Mouse (Mus musculus) CH12.LX (cell line): ENCODE measurements at regions not wholly inside any gene's neighbourhood (a gene's known extent, or its start where the extent isn't known, plus 50 kb on each side); places are given as distances from the start of the nearest gene placed in this dataset.

Source experiments
- DNase-seq: peaks from one replicate; pipeline ENCODE4 v3.0.0-alpha.2; 2013; ENCODE audit errors: extremely low read depth
- H3K27ac ChIP-seq: 2 replicates; pipeline ENCODE4 v1.5.1; 2012; ENCODE audit warnings: low read depth, mild to moderate bottlenecking, control low read depth, moderate library complexity; ENCODE audit not compliant: insufficient read depth
- H3K27me3 ChIP-seq: replicated peaks from 2 replicates; pipeline ENCODE3; 2012; ENCODE audit warnings: inconsistent platforms
- H3K36me3 ChIP-seq, 2 experiments: replicated peaks in 1 of 2; 2 replicates each; pipeline versions ENCODE3 to v1.6.1; 2012; ENCODE audit warnings: inconsistent platforms in 1 of 2, low read length in 1 of 2, mild to moderate bottlenecking in 1 of 2, mixed read lengths in 1 of 2, moderate library complexity in 1 of 2; ENCODE audit not compliant: control insufficient read depth in 1 of 2, insufficient read depth in 1 of 2
- H3K4me1 ChIP-seq, 2 experiments: 2 replicates each; pipeline ENCODE4 v1.6.1; 2012; ENCODE audit warnings: inconsistent platforms in 1 of 2, moderate library complexity in 1 of 2; ENCODE audit not compliant: insufficient read depth in 2 of 2, control insufficient read depth in 1 of 2
- H3K4me2 ChIP-seq: 2 replicates; pipeline ENCODE4 v1.6.1; 2012; ENCODE audit warnings: low read depth, mild to moderate bottlenecking, control low read depth; ENCODE audit not compliant: poor library complexity, insufficient read depth, severe bottlenecking
- H3K4me3 ChIP-seq, 3 experiments: fragments of 150-350 bp in 1 of 3; sonication (generic) in 1 of 3; replicated peaks in 1 of 3; 2 replicates each; pipeline versions ENCODE3 to v1.5.1; 2011 to 2012; ENCODE audit warnings: low read depth in 2 of 3, low read length in 2 of 3, mild to moderate bottlenecking in 2 of 3, moderate library complexity in 2 of 3, control low read depth in 1 of 3, improper control_type of control experiment in 1 of 3, inconsistent platforms in 1 of 3, mixed read lengths in 1 of 3; ENCODE audit not compliant: poor library complexity in 1 of 3
- H3K79me2 ChIP-seq: replicated peaks from 2 replicates; pipeline ENCODE4 v1.6.1; 2012; ENCODE audit warnings: mild to moderate bottlenecking, moderate library complexity; ENCODE audit not compliant: control insufficient read depth, poor library complexity, insufficient read depth, severe bottlenecking; ENCODE audit errors: extremely low read depth
- H3K9ac ChIP-seq: 2 replicates; pipeline ENCODE4 v1.6.1; 2012; ENCODE audit warnings: low read depth, mild to moderate bottlenecking, control low read depth, moderate library complexity; ENCODE audit not compliant: insufficient read depth
- H3K9me3 ChIP-seq: replicated peaks from 2 replicates; pipeline ENCODE3; 2012; ENCODE audit warnings: low read length, inconsistent platforms, mixed read lengths
- BHLHE40 ChIP-seq: IDR thresholded peaks from 2 replicates; pipeline ENCODE4 v1.6.1; 2011; ENCODE audit warnings: mild to moderate bottlenecking, low read depth, low read length, improper control_type of control experiment
- CHD1 ChIP-seq: IDR thresholded peaks from 2 replicates; pipeline ENCODE4 v1.6.1; 2012; ENCODE audit warnings: low read depth, low read length, improper control_type of control experiment, inconsistent platforms
- CHD2 ChIP-seq: IDR thresholded peaks from 2 replicates; pipeline ENCODE4 v1.6.1; 2011; ENCODE audit warnings: low read length, improper control_type of control experiment
- EP300 ChIP-seq: IDR thresholded peaks from 2 replicates; pipeline ENCODE4 v1.6.1; 2011; ENCODE audit warnings: low read length, improper control_type of control experiment
- KAT2A ChIP-seq: IDR thresholded peaks from 2 replicates; pipeline ENCODE4 v1.6.1; 2012; ENCODE audit warnings: low read length, improper control_type of control experiment, inconsistent platforms; ENCODE audit not compliant: insufficient replicate concordance
- MAX ChIP-seq: IDR thresholded peaks from 2 replicates; pipeline ENCODE4 v1.6.1; 2011; ENCODE audit warnings: low read length, improper control_type of control experiment
- MAZ ChIP-seq: IDR thresholded peaks from 2 replicates; pipeline ENCODE4 v1.6.1; 2012; ENCODE audit warnings: low read depth, mild to moderate bottlenecking, inconsistent platforms, low read length, improper control_type of control experiment, moderate library complexity
- MXI1 ChIP-seq: IDR thresholded peaks from 2 replicates; pipeline ENCODE4 v1.6.1; 2011; ENCODE audit warnings: mild to moderate bottlenecking, low read depth, low read length, improper control_type of control experiment
- MYC ChIP-seq: IDR thresholded peaks from 2 replicates; pipeline ENCODE4 v1.6.1; 2011; ENCODE audit warnings: low read depth, mild to moderate bottlenecking, improper control_type of control experiment, low read length
- RAD21 ChIP-seq: IDR thresholded peaks from 2 replicates; pipeline ENCODE4 v1.6.1; 2011; ENCODE audit warnings: low read depth, mild to moderate bottlenecking, low read length, improper control_type of control experiment, moderate library complexity
- SIN3A ChIP-seq: IDR thresholded peaks from 2 replicates; pipeline ENCODE4 v1.6.1; 2012; ENCODE audit warnings: low read length, improper control_type of control experiment, inconsistent platforms
- TBP ChIP-seq: conservative IDR thresholded peaks from 2 replicates; pipeline ENCODE4 v1.6.1; 2011; ENCODE audit warnings: low read depth, low read length, improper control_type of control experiment
- UBTF ChIP-seq: IDR thresholded peaks from 2 replicates; pipeline ENCODE4 v1.6.1; 2012; ENCODE audit warnings: low read depth, mild to moderate bottlenecking, inconsistent platforms, low read length, improper control_type of control experiment, moderate library complexity
- USF1 ChIP-seq: IDR thresholded peaks from 2 replicates; pipeline ENCODE4 v1.6.1; 2014; ENCODE audit warnings: low read depth, mild to moderate bottlenecking, inconsistent platforms, low read length, improper control_type of control experiment
- USF2 ChIP-seq: conservative IDR thresholded peaks from 2 replicates; pipeline ENCODE4 v1.6.1; 2011; ENCODE audit warnings: low read depth, low read length, improper control_type of control experiment
- ZKSCAN1 ChIP-seq: IDR thresholded peaks from 2 replicates; pipeline ENCODE4 v1.6.1; 2012; ENCODE audit warnings: low read depth, inconsistent platforms, low read length, improper control_type of control experiment, borderline replicate concordance
- ZMIZ1 ChIP-seq: IDR thresholded peaks from 2 replicates; pipeline ENCODE4 v1.6.1; 2012; ENCODE audit warnings: low read depth, mild to moderate bottlenecking, inconsistent platforms, low read length, improper control_type of control experiment
- dilution Hi-C: fragments of 300-500 bp; cut with MboI; formaldehyde crosslinking; loops from 2 replicates; pipeline ENCODE4 v1.14.3; 2020; ENCODE audit warnings: low sequenced_read_pairs; ENCODE audit not compliant: extremely low pct_unique_long_range_greater_than_20kb, extremely low pct_ligation_motif_present
- in situ Hi-C: fragments of 300-500 bp; cut with MboI; formaldehyde crosslinking; loops from 3 replicates; pipeline ENCODE4 v1.14.3; 2019; ENCODE audit warnings: low sequenced_read_pairs, low pct_ligation_motif_present, low pct_unique_long_range_greater_than_20kb, mixed read lengths

DNA sequence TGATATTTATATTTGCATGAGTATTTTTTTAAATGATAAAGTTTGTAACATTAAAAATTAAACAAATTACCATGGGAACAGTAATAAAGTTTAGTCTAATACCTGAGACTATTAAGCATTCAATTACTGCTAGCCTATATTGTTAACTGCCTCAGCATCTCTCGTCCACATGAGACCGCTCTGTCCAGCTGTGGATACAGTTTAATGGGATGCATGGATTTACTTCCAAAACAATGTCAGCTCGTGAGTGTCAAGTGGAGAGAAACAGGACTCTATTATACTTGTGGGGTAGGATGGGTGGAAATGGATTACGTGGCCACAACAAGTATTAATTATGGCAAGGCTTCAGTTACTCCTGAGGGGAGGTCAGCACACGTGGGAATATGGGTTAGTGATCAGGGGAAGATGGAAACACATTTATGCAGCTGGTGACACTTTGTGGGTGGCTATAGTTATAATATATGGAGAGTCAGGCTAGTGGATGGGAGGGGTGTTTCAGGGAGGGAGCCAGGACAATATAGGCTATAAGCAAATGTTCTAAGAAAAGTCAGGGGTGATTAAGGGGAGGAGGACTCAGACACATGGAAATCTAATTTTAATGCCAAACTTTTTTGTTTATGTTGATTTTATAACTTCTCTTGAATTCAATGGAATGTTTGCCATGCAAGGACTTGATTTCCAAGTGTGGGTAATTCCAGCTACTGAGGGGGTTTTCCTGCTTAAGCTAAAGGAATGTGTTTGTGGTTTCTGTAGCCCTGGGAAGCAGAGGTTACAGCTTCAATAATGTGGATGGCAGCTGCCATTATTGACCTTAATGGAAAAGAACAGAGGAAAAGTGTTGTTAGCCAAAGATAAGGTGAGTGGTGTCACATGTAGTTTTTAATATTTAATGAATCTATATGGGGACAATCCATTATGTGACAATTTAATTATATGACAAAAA is 384.0 kb upstream of the Robo2 start:
- no peak overlapping the region for H3K4me2 ChIP-seq
- no peaks in the 10 kb centered on the region for H3K4me1 ChIP-seq
- no peaks in the 10 kb centered on the region for H3K36me3 ChIP-seq
- no peaks in the 10 kb centered on the region for H3K27me3 ChIP-seq
- no peaks in the 10 kb centered on the region for H3K79me2 ChIP-seq
- no peak for TF ChIP-seq USF1
- TF ChIP-seq RAD21 = no peak
- no peak for TF ChIP-seq SIN3A
- no peak for TF ChIP-seq USF2
- H3K27ac ChIP-seq = no peak overlapping the region
- dilution Hi-C loops (no loop called here), in situ Hi-C loops (no loop called here)
- peaks cover 44% of the 10 kb centered on the region for H3K9me3 ChIP-seq
- no peak overlapping the region for H3K4me3 ChIP-seq
- H3K9ac ChIP-seq = no peak overlapping the region
- DNase-seq = no peak

DNA sequence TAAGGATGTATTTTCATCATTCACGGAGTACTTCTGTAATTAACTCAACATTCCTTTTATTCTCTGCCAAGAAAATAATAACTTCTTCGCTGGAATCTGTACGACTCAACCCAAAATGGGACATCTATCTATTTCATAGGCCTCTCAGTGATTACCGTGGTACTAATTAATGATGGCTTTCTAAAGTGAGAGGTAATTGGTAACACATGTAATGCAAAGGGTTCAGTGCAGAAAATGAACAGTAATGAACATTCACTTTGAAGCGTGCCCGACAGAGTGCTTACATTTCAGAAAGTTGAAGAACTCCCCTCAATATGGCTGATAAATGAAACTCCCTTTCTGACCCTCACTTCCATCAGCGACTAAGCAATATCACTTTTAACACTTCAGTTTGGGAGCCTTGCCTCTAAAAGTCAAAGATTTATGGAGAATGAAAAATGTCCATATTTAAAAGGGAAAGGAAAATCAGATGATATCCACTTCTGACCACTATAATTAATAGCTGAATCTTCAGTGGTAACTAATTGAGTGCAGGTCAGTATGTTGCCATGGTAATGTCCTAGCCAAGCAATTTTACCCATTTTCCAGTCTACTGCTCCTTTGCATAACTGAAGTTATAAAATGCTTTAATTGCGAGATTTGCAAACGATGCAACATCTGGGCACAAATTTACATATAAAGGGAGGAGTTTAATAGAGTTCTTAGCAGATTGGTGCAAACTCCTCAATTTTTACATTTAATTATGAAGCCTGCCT is 373.9 kb upstream of the Robo2 start:
- Histone ChIP-seq H3K79me2 (no peaks in the 10 kb centered on the region), H3K27me3 (no peaks in the 10 kb centered on the region), H3K9me3 (peaks cover 44% of the 10 kb centered on the region), H3K36me3 (no peaks in the 10 kb centered on the region), H3K4me3 (no peak overlapping the region), H3K4me1 (no peaks in the 10 kb centered on the region), H3K27ac (no peak overlapping the region), H3K4me2 (no peak overlapping the region), H3K9ac (no peak overlapping the region)
- dilution Hi-C loops = no loop called here
- DNase-seq = no peak
- in situ Hi-C loops = no loop called here
- TF ChIP-seq TBP (no peak), MAZ (no peak), USF1 (no peak), ZKSCAN1 (no peak)

- dilution Hi-C loops = no loop called here
- TF ChIP-seq USF1 = no peak
- no peak for TF ChIP-seq CHD1
- TF ChIP-seq RAD21 = no peak
- TF ChIP-seq BHLHE40 = no peak
- TF ChIP-seq KAT2A = no peak
- TF ChIP-seq UBTF = no peak
- TF ChIP-seq ZMIZ1 = no peak
- TF ChIP-seq MYC = no peak
- no peak for TF ChIP-seq MAX
- TF ChIP-seq MXI1 = no peak
- TF ChIP-seq EP300 = no peak
- TF ChIP-seq CHD2 = no peak
- DNase-seq = no peak
- no peaks in the 10 kb centered on the region for H3K27me3 ChIP-seq
- peaks cover 25% of the 10 kb centered on the region for H3K9me3 ChIP-seq
- H3K4me1 ChIP-seq = no peaks in the 10 kb centered on the region
- no peak overlapping the region for H3K4me3 ChIP-seq
- in situ Hi-C loops = no loop called here
- no peaks in the 10 kb centered on the region for H3K79me2 ChIP-seq
- H3K36me3 ChIP-seq = no peaks in the 10 kb centered on the region
- H3K27ac ChIP-seq = no peak overlapping the region
- no peak overlapping the region for H3K4me2 ChIP-seq
- no peak overlapping the region for H3K9ac ChIP-seq
Observed at GRCm38 (mm10) chr16:74780388-74780787, 368.8 kb upstream of the Robo2 start.
